Mouse (Mus musculus) spleen, adult 2 months (tissue): Measurements from ENCODE around the gene Dusp13.

ENCODE experiments used
- CTCF ChIP-seq: fragments of 200-500 bp; IDR thresholded peaks from 2 replicates; pipeline ENCODE4 v1.5.1; 2011; ENCODE audit warnings: mild to moderate bottlenecking, inconsistent platforms; ENCODE audit not compliant: insufficient read depth, insufficient read length, insufficient replicate concordance; ENCODE audit errors: extremely low read depth
- POLR2A ChIP-seq: fragments of 200-500 bp; IDR thresholded peaks from 2 replicates; pipeline ENCODE4 v1.6.1; 2011; ENCODE audit warnings: low read depth, low read length, inconsistent platforms

- no peak for TF ChIP-seq CTCF
- TF ChIP-seq POLR2A: no peak
These were observed 37.1 kb upstream of the Dusp13 start for GRCm38 (mm10) chr14:21788121-21788520.
